Mouse (Mus musculus): ENCODE data around the gene Pnma1.

Pnma1 gene

DNA sequence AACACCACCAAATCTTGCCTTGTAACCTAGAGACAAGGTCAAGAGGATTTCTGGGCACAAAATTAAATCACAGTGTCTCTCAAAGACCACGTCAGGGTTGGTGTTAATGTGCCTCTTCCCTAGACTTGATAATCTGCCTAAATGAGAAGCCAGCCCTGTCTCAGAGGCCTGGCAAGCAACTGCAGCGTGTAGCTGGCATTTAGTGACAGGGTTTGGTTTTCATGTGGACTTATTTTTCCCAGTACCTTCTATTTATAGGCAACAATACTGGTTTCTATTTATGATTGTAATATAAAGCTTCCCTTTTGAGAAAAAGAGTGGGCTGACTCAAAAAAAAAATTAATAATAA is 7.2 kb upstream of the Pnma1 start:
- DNase-seq (ENCODE audit: extremely low spot score, low read depth, low spot score), result no peak

DNA sequence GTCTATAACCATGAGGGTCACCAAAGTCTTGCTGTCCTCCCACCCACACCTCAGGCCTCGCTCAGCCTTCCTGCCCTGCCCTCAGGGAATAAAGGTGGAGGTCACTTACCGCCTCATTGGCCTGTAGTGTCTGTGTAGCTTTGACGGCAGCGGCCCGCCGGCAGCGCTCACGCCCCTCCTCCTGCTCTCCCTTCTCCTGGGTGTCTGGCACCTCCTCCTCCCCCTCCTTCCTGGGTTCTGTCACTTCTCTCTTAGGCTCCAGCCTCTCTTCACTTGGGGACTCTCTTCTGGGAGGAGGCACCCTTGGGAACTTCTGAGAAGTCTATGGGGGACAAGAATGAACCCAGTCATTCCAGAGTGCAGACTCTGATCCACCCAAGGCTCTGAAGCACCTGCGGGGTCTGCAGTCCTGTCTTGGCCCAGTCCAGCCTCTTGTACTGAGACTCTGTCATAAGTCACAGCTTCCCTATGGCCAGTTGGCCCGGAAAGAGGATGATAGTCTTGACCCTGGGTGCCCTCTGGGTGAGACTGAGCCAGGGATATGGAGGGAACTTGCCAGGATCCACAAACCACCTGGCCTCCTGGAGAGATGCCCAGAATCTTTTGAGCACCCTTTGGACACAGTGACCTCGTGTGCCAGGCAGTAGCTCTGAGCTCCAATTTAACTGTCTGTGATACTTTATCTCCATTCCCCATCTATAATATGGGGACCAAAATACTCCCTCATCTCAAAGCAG is 6.7 kb upstream of the Pnma1 start:
- no peak for DNase-seq (ENCODE audit: extremely low spot score, low read depth, low spot score)

DNA sequence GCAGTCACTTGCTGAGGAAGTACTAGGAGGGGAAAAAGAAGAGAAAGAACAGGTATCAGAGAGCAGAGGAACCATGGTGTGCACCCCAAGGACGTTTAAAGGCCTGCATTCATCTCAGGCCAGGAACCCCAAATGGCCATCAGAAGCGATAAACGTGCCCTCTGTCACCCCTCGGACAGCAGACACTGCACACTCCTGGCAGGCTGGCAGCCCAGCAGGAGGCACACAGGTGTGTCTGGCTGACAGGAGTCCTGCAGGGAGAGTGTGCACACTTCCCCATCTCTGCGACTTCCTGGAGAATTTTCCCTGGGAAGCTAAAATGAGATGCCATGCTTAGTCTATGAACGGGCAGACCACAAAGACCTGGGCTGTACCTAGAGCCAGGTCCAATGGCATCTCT is 5.1 kb upstream of the Pnma1 start:
- DNase-seq (ENCODE audit: extremely low spot score, low read depth, low spot score), result no peak

DNA sequence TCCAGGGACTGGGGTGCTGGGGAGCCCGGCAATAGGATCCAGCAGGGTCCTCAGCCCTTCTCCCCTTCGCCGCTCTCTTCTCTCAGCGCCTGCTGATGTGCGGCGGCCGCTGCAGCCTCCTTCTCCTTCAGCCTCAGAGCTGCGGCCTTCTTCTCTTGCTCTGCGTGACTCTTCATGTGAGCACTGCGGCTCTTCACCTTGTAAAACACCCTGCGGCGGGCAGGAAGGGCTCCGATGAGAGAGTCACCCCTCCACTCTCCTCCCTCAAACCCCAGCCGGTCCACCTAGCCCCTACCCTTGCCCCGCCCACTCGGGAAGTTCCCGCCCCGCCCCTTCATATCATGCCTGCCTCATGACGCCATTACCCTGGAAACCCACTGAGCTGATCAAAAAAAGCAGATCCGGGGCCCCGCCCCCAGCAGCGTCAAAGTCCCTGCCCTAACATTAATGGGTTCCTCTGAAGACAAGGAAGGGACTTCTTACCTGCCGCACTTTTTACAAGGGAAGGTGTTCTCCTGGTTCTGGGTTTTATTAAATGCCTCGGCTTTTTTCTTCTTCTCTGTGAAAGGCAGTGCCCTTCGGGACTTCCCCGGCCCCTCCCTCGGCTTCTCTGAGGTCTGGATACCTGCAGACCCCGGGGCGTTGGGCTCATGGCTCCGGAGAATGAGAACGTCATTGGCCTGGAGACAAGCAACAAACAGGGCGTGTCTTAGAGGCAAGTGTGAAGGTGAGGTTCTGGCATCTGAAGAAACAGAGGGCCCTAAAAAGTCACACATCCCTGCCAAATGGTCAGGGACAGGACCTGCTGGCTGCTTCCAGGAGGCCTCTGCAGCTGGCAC is 4.3 kb upstream of the Pnma1 start:
- DNase-seq (ENCODE audit: extremely low spot score, low read depth, low spot score), result no peak

DNA sequence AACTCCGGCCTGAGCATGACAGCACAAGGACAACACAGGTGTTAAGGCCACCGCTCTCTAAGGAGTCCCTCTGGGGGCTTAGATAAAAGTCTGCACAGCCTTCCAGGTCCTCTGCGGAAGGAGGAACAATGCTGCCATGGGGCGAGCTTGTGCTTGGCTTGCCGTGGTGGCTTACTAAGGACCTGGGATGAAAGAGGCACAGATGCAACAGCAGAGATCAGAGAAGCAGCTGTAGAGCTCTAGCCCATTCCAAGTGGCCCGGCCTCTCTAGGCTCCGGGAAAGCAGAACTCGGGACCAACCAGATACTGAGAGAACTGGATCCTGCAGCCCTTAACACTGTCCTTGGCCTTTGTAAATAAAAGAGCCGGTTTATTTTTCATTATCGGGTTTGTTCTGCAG is 3.6 kb upstream of the Pnma1 start:
- DNase-seq (ENCODE audit: extremely low spot score, low read depth, low spot score), result no peak

DNA sequence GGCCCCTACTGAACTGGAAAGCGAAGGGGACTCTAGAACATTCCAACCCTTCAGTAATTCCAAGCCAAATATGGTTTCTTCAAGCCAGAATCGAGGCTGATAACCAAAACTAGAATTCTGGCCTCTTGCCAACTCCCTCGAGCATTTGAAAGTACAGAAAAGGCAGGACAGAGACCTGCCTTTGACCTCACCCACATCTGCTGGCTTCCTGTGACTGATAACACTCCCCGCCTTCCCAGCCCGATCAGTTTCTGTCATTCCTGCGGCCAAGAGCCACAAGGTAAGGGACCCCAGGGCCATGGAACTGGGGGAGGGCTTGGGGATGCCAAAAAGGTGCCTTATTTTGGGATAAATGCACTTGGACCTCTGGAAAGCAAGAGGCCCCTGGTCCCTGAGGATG is 2.7 kb upstream of the Pnma1 start:
- no peak for DNase-seq (ENCODE audit: extremely low spot score, low read depth, low spot score)

DNA sequence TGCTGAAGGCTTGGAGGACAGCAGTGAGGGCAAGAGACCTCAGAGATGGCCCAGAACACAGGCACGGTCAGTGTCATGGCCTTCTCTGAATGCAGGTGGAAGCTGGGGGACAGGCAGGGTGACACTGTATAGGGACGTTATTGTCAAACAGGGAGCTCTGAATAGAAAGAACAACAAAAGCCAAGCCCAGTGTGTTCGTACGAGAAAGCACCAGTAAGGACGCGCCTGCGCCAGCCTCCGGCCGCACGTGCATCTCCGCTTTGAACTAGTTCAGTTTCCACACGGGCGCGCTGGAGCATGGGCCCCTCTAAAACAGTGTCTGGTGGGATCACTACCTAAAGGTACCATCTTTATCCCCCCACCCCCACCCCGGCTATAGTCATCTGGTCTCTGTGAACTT is 1.7 kb upstream of the Pnma1 start:
- no peak for DNase-seq (ENCODE audit: extremely low spot score, low read depth, low spot score)

DNA sequence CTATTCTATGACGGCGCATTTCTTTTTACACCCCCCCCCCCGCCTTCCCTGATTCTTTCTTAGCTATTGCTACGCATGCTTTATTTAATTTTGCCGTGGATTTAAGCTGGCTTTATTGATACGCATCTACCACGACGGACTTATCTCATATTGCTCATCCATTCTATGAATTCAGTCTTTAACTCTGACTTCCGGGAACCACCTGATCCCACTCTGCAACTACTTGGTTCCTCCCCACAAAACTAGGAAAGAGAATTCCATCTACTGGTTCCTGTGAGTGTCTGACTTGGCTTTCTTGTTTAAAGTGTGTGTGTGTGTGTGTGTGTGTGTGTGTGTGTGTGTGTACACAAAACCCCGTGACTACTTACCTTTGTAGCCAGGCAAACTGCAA is 328 bp upstream of the Pnma1 start:
- DNase-seq (ENCODE audit: extremely low spot score, low read depth, low spot score), result no peak

DNA sequence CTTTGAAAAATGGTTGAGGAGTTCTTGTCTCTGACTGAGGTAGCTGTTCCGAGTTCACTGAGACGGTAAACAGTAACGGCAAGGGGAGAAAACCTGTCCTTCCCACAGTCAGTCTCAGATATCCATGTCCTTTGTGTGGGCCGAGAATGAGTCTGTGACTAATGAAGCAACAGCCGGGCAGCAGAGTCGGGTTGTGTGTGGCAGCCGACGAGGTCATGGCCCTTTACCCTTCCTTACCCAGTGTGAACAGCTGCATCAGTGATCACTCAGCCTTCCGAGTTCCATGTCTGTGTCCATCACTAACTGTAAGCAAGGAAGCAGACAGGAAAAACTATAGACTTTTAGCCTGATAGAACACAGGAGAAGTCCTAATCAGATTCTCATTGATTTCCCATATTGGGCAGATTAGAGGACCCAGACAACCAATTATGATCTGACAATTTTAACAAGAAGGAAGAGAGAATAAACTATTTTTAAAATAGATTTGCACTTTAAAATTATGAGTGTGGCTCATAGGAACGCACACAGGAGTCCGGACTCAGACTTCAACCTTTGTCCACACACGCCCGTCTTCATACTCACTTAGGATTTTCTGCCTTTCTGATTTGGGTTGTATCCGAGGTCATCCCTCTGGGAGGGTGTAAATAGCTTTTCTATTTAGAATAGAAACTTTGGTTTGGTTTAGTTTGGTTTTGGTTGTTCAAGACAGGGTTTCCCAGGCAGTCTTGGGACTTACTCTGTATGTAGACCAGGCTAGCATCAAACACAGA is 5.8 kb downstream of the Pnma1 start:
- no peak for DNase-seq (ENCODE audit: extremely low spot score, low read depth, low spot score)

DNA sequence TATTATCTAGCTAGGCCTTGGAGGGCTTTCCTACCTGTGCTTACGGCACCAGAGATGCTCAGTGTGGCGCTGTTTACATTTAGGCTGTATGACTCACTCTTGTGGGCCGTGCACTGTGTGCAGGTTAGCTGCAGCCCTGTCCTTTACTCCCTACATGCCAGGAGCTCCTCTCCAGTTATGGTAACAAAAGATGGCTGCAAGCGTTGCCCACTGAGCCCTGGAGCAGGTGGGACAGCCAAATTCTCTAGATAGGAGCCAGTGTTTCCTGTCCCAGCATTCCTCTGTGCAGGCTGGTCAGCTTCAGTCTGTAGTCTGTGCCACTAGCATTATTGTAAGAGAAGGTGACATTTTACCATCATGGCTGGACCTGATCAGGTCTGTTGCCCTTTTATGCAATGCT is 7.0 kb downstream of the Pnma1 start:
- no peak for DNase-seq (ENCODE audit: extremely low spot score, low read depth, low spot score)

DNA sequence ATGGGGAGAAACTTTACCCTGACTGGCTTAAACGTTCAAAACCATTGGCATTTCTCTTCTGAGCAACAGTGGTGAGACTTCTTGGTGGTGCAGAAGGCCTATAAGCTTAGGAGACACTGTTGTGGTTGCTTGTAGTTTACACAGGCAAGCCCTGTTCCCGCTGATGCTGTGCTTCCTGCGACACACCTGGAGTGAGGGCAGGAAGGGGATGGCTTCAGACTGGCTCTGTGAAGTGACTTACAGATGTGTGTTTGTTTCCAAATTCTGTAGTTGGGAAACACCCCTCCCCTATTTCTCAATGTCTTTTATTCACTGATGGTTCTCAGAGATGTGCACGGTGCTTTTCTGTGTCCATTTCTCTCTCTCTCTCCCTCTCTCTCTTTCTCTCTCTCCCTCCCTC is 8.2 kb downstream of the Pnma1 start:
- DNase-seq (ENCODE audit: extremely low spot score, low read depth, low spot score), result no peak

DNA sequence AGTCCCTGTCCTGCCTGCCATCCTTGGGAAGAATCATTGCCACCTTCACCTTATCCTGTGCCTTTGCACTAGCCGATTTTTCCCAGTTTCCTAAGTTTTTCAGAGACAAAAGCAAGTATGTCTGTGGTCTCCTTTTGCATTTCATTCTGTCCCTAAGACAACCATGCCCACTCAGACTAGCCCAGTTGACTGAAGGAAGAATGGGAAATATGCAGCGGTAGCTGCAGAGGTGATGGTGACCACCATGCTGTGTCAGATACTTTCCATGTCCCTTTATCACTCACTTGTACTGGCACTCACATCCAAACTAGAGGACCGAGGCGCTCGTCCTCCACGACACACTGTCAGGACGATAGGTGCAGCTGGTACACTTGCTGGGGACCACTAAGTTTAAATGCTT is 11.2 kb downstream of the Pnma1 start:
- no peak for DNase-seq (ENCODE audit: extremely low spot score, low read depth, low spot score)

DNA sequence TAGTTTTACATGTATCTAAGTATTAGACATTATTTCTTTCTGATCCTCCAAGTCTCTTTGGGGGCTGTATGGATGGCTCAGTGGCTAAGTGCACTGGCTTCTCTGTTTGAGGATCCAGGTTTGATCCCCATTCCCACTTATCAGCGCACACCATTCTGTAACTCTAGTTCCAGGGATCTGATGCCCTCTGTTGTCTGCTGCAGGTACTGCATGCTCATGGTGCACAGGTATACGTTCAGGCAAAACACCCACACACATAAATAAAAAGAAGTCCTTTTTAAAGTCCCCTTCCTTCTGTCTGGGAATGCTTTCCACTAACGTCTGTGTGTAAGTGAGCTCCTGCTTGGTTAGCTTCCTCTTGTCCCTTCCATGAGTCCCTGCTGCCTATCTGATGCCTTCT is 16.0 kb downstream of the Pnma1 start:
- DNase-seq (ENCODE audit: extremely low spot score, low read depth, low spot score), result peak; percentile 14

DNA sequence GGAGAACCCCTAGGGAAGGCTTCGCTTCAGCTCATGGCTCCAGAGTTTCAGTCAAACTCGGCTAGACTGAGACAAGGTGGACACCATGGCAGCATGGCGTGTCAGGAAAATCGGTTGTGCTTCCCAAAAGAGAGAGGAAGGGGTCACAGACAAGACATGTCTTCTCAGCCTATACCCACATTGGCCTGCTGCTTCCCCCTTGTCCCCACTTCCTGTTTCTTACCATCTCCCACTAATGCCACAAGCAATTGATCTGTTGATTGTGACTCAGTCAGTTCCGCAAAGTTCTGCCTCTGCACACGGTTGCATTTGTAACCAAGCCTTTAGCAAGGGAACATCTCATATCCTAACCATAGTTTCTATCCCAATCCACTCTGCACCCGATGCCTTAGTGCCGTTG is 18.4 kb downstream of the Pnma1 start:
- DNase-seq (ENCODE audit: extremely low spot score, low read depth, low spot score), result no peak

DNA sequence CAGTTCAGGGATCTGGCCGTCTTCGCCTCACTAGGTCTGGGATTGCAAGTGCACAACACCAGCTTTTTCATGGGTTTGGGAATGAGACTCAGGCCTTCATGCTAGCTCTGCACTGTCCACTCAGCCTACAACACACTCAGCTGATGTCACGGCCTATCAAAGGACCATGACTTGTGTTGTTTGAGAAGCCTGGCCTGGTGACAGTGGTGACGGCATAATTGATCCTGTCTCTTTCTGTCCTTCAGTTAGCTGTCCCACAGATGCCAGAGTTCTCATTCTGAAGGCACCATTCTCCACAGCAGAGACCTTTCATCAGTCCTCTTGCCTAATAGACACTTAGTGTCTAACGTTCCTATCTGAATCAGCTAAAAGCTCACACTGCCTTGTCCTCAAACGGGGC is 19.7 kb downstream of the Pnma1 start:
- DNase-seq (ENCODE audit: extremely low spot score, low read depth, low spot score), result no peak

DNA sequence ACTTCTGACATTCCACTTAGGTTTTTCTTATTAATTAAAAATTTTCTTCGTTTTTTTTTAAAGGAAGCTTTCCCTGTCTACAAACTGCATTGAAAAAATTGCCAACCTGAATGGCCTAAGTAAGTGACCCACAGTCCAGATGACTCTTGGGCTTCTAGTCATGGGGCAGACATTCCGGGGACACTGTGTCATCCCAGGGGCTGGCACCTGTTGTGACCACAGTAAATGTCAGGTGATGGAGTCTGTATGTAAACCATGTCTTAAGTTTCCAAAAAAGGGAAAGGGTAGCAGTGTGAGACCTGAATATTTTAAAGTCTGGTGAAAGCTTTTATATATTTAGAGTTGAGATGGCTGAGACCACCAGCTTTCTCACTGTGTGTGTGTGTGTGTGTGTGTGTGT is 21.4 kb downstream of the Pnma1 start:
- no peak for DNase-seq (ENCODE audit: extremely low spot score, low read depth, low spot score)

DNA sequence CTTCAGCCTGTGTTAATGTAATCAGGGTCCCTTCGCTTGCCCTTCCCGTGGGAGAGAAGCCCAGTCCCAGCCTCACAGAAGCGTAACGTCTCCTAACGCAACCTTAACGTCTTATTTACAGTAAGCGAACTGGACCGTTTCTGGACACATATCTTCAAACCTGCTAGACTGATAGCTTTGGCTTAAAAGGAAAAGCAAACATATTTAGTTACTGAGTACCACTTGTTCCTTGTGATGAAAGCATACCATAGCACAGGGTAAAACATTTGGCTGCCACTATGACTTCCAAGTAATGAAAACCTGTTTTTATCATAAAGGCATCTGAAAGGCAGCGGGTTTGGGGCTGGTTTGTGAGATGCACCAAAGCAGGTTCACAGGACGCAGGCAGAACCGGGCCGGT is 22.4 kb downstream of the Pnma1 start:
- no peak for DNase-seq (ENCODE audit: extremely low spot score, low read depth, low spot score)

DNA sequence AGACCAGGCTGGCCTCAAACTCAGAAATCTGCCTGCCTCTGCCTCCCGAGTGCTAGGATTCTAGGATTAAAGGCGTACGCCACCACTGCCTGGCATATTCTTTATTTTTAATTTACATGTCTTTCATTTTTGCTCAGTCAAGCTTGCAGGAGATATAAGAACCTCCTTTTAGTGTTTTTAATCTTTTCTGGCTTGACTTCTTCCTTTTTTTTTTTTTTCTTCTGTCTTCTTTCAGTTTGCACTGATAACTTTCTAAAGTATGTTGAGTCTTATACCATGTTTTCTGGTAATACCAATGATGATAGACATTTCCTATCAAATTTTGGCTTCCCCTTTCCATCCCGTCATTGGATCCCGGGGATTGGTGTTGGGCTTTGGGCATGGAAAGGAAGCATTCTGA is 28.7 kb downstream of the Pnma1 start:
- DNase-seq (ENCODE audit: extremely low spot score, low read depth, low spot score), result no peak

DNA sequence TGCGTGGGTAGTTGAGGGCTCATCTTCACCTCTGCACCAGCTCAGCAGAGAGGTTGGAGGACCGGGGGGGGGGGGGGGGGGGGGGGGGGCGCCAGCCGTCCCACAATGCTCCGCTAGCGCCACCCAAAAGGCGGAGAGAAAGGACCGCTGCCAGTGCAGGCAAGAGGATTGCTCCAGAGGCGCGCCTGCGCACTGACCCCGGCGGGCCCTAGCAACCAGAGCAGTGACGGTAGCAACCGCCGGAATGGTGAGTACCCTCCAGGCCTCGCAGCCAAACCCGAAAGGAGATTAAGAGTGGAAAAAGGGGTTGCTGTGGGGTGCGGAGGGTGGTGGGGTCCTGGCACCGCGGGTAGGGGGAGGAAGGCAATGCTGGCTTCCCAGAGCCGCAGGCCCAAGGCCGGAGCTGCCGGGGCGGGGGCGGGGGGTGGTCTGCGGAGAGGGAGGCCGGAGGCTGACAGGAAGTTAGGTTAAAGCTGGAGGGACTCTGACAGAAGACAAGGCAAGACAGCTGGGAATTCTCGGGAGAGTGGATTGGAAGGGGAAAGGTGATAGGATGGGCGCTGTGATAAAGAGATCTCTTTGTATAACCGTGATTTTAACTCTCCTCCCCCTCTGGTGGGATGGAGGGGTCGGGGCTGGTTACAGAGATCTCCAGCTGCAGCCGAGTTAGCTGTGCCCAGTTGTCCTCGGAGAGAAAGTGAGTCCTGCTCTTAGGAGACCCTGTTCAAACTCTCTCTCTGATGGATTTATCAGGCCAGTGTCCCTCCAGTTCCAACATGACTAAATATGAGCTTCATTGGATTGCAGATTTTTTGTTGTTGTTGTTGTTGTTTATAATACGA is 33.9 kb downstream of the Pnma1 start, which contains the start of gene Dnal1:
Gene Dnal1 (plus strand): TSS at position 214 of the 842 bp plus-strand sequence.
- DNase-seq (ENCODE audit: extremely low spot score, low read depth, low spot score), result peak; percentile 52

DNA sequence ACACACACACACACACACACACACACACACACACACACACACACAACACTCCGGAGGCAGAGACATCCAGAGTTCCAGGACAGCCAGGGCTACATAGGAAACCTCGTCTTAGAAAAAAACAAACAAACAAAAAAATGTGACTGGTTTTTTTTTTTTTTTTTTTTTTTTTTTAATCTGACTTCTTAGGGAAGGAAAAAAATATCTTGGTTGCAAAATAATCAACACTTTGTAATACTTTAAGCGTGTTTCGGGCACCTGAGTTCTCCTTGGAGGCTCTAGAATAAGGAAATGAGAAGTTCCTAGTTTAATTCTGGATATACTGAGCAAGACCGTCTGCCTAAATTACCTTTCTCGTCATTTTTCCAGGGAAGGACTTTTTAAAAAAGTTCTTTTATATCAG is 34.6 kb downstream of the Pnma1 start:
- no peak for DNase-seq (ENCODE audit: extremely low spot score, low read depth, low spot score)

DNA sequence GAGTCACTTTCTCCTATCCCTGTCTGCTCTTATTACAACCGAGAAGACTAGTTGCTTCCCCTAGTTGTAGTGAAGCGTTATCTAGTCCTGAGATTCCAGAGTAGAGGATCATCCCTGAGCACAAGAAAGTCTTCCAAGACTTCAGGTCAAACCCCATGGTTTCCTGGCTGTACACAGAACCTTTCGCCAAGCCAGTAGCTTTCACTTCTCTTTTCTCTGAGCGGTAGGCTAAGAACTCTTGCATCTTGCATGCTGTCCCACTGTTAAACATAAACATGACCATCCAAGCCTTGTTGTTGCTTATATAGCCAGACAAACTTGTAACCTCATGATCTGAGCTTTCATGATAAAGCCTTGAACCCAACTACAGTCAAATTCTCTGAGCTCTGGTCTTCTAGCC is 37.5 kb downstream of the Pnma1 start:
- DNase-seq (ENCODE audit: extremely low spot score, low read depth, low spot score), result no peak
